Mouse (Mus musculus) lung, postnatal 14 days (tissue): ENCODE results near the gene Hist2h3c1.
A peak's percentile ranks its signal among the peaks of the same experiment; 100 is the strongest.
"Not testable (repeated sequence)": the region's sequence is repeated elsewhere in the genome, so short reads cannot be mapped to it uniquely, and the experiment has no call there.

ENCODE experiments used
- DNase-seq: peaks from one replicate; pipeline ENCODE4 v3.0.0; 2021

The Hist2h3c1 gene

DNA sequence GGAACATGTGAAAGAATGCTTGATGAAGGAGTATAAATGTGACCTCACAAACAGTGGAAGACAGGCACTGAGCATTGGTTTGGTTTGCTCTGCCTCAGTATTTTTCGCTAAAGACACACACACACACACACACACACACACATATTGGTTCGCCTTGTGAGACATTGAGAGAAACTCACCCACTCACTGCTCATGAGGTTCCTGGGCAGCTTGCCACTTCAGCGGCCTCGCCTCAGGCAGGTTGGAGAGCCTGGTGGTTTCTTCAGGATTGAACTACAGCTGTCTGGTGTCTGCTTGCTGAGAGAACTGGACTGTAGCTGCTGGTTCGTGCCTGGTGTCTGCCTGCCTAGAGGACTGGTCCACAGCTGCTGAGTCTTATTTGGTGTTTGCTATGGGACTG lies 13.7 kb downstream of the Hist2h3c1 start:
- DNase-seq, result no peak

DNA sequence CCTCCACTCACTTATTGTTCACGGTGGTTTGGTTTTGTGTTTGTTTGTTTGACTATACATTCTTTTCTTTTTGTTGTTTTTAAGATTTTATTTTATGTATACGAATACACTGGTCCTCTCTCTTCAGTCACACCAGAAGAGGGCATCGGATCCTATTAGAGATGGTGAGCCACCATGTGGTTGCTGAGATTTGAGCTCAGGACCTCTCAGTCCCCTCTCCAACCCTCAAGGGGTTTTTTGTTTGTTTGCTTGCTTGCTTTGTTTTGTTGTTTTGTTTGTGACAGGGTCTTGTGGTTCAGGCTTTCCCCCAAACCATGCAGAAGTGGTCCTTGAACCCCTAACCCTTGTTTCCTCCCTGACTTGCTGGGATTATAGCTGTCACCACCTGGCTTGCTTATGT lies 15.1 kb downstream of the Hist2h3c1 start:
- DNase-seq, result no peak

DNA sequence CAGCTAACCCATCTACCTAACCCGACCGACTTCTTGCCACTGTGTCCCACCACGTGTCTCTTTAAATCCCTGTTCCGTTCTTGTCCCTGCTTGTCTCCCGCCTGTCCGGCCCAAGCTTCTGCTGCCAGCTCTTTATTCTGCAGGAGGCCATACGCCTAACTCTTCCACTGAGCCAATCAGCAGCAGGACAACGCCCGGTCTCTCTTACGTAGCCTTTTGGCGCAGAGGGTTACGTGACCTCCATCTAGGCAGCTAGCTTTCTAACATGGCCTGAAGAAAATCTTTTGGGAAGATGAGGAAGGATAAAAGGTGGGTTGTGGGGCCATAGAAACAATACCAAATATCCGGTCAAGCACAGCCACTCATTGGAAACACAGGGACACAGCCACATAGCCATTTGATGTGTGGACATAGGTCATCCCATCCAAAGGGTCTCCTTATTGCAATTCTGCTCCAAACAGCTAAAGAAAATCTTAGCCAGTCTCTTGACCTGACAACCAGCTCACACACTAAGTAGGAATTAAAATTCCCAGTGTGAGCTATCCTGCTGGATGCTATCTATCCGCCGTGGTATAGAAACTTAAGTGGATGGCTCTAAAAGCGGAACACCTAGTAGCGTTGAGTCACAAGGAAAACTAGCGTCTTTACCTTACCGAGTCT lies 15.9 kb downstream of the Hist2h3c1 start:
- DNase-seq, result peak; percentile 85

DNA sequence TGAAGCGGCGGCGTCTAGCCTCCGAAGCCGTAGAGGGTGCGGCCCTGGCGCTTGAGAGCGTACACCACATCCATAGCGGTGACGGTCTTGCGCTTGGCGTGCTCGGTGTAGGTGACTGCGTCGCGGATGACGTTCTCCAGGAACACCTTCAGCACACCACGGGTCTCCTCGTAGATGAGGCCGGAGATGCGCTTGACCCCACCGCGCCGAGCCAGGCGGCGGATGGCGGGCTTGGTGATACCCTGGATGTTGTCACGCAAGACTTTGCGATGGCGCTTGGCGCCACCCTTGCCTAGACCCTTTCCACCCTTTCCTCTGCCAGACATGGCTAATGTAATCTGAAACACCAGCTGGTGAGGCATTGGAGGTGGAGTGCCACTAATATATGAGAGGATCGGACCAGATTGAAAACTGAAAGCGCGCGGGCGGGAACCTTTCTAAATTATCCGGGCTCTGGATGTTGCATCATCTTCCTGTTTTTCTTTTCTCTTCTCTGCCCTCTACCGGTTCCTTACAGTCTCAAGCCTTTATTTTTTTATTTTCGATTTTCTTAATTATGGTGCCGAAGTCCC lies 16.6 kb downstream of the Hist2h3c1 start, which contains the start of gene Hist2h4:
Gene Hist2h4 (minus strand): TSS at position 333 of the 572 bp plus-strand sequence.
- peak; percentile 96 for DNase-seq

DNA sequence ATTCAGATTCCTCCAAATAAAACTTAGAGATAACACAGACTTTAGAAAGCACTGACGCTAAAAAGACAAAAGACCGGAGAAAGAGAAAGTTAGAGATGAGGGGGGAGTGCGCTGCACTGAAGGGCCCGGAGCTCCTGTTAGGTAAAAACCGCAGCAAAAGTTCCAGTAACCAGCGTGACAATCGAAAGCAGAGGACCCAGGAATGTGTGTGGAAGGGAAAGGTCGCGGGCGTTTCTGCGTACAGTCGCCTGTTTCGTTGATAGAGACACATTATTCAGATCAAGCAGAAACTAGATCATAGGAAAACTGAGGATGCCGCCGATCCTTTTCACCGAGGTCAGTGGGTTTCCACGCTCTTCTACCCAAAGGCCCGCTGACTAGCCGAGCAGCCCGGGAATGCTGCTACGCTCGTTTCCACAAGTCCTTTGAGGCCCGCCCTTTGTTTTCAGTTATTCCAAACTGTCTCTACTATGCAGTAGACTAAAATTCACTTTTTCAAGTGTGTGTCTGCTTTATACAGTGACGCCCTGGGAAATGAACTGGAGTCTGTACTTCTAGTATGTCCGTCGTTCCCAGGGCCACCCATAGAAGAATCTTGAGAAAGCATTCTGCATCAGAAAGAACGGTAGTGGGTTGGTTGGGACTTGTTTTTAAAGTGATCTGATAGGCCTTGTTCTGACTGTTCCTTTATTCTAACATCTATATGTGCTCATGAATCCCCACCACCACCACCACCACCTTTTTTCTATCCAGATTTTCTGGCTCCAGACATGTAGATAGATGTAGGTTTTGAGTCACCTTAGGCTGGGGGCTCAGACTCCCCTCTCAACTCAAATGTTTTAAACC lies 17.3 kb downstream of the Hist2h3c1 start:
- peak; percentile 57 for DNase-seq

DNA sequence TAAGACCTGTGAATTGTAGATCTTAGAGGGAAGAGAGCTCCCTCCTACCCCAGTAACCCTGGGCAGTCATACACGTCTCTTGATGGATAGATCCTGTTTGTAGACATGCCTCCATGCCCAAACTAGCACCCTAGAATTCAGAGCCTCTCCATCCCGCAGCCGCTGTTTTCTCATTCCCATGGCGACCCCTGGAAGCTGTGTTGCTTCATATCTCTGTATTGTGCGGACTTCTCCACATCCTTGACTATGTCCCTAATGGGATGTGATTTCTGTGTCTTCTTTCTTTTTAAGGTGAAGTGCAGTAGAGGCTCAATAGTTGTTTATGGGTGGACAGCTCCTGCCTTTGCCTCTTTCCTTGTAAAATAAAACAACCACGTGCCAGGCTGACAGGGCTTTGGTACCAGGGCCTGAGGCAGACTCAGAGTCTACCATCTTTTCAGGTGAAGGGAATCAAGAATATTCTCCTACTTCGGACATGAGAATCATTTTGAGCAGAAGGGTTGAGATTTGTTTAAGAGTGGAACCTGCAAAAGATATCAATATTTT lies 18.0 kb downstream of the Hist2h3c1 start:
- no peak for DNase-seq

DNA sequence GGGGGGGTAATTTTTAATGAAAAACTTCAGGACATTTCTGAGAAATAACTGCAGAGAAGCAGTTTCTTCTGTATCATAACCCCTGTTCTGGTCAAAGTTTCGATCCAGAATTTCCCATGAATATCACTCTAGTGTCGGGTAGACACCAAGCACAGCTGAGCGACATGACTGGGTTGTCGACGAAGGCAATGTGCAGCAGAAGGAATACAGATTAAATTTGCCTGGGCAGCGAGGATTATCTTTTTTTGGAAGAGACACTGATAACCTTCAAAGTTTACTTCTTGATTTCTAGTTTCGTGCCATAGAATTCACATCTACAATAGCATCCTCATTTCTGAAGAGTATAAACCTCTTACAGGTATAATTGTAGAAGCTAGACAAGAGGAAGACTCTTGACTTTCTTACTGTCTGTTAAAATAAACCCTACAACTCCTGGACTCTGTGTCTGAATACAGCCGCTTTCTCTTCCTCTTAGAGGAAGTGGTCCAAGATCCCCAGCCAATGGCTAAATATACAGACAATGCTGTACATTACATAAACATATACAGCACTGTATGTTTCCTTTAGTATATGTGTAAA lies 19.7 kb downstream of the Hist2h3c1 start:
- DNase-seq, result no peak

DNA sequence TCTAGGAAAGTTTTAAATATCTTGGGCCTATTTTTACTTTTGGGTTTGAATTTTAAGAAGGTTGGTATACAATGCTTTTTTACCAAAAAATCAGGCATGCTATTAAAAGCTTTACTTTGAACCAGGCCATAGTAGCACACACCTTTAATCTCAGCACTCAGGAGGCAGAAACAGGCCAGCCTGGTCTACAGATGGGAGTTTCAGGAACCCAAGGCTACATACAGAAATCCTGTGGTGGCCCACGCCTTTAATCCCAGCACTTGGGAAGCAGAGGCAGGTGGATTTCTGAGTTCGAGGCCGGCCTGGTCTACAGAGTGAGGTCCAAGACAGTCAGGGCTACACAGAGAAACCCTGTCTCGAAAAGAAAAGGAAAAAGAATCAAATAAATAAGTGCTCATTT lies 21.1 kb downstream of the Hist2h3c1 start:
- no peak for DNase-seq

DNA sequence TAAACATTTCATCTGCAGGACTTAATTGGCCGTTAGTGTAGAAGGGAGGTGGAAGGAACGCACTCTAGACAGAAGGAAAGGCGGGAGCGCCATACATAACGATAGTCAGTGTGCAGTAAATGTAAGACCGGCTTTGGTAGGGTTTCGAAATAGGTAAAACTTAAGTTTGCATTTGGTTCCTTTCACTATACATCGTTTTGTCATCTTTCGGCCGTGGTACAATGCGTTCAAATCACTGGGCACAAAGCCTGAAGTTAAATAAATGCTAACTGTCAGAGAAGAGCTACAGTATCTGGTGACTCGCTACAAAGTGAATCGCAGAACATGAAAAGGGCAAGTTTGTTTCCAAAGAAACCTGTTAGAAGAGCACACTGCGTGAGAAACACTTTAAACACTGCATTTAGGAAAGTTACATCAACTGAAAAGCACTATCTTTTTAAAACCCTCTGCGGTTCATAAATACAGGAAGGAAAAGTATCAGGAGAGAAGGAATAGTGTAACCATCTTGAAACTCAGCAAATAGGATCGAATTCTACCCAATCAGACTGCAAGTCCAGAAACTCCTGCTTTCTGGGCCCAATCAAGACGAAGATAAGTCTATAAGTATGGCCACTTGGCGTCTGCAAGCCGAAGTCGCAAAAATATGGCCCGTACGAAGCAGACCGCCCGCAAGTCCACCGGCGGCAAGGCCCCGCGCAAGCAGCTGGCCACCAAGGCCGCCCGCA lies 21.7 kb downstream of the Hist2h3c1 start, which contains the start of gene Hist2h3b:
Gene Hist2h3b (plus strand): TSS at position 604 of the 725 bp plus-strand sequence.
- DNase-seq, result peak; percentile 78

DNA sequence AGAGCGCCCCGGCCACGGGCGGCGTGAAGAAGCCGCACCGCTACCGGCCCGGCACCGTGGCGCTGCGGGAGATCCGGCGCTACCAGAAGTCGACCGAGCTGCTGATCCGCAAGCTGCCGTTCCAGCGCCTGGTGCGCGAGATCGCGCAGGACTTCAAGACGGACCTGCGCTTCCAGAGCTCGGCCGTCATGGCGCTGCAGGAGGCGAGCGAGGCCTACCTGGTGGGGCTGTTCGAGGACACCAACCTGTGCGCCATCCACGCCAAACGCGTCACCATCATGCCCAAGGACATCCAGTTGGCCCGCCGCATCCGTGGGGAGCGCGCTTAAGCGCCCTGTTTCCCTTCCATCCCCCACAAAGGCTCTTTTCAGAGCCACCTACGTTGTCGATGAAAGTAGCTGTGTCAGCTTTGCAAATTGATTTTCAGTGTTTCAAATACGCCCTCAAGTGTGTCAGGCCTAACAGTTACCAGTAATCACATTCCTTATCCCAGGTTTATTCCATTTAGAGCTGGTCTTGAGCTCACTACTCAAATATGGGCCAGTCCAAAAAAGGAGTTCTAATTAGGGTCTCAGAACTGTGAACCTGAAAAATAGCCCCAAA lies 22.4 kb downstream of the Hist2h3c1 start:
- DNase-seq, result not testable (repeated sequence)

DNA sequence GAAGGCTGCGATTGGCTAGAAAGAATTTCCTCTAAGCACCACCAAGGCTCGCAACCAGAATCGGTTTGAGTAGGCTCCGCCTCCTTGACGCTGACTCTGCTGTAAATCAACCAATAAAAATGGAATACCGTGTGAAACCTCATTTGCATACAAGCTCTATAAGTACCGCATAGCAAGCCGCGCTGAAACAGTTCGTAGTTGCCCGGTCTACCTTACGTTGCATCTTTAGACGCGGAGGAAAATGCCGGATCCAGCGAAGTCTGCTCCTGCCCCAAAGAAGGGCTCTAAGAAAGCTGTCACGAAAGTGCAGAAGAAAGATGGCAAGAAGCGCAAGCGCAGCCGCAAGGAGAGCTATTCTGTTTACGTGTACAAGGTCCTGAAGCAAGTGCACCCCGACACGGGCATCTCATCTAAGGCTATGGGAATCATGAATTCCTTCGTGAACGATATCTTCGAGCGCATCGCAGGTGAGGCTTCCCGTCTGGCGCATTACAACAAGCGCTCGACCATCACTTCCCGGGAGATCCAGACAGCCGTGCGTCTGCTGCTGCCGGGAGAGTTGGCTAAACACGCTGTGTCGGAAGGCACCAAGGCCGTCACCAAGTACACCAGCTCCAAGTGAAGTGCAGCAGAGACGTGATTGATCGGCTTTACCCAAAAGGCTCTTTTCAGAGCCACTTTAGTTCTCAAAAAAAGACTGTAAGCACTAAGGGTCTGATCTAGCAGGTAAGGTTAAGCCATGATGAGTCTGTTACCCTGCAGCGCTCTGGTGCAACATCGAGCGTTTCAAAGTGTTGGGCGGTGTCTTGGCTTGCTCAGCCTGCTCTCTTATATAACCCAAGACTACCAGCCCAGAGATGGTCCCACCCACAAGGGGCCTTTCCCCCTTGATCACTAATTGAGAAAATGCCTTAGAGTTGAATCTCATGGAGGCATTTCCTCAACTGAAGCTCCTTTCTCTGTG lies 23.3 kb downstream of the Hist2h3c1 start, which contains the start of gene Hist2h2bb:
Gene Hist2h2bb (plus strand): TSS at position 242 of the 964 bp plus-strand sequence.
- peak; percentile 88 for DNase-seq

DNA sequence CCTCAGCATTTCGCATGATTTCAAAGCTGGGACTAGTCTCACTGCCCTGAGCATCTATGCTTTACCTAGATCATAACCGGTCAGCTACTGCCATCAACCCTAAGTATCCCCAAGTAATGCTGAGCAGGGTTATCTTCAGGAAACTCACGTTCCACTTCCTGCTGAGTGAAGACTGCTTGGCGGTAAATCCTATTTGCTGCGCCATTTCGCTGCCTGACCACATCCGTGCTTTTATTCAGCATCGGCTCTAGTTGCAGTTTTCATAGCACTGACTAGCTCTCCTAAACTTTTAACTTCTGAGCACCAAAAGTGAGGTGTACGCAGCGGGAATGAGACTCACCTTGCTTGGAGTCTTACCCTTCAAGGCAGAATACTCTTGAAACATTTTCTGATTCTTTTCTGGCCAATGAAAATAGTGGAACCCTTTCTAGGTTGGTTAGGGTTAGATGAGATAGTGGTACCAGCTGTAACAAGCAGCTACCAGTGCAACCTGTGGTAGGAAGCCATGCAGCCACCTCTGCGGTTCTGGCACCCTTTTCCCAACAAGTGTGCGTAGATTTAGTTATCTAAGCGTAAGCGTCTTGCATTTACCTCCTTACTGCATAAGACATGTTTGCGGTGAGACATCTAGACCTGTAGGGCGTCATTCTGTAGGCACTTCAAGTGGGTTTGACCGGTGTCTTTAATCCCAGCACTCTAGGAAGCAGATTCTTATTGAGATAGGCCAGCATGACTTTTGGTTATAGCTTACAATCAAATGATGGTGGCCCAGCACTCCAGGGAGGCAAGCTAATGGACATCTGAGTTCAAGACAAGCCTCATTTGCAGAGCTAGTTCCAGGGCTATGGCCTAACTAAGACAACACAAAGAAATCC lies 27.3 kb downstream of the Hist2h3c1 start:
- no peak for DNase-seq

DNA sequence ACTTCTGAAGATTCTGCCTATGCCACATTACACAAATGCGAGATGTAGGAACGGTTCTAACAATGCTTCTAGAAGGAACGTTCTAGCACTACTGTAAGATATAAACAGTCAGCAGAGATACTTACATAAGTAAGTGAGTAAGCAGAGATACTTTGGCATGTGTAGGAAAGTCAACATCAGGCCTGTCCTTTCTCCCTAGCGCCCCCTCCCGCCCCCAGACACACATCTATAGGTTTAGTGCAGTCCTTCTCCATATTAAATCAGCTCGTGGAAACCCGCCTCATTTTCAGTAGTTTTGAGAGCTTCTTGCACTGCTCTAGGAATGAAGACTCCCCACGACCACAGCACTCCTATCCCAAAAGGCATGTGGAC lies 30.9 kb downstream of the Hist2h3c1 start:
- no peak for DNase-seq

DNA sequence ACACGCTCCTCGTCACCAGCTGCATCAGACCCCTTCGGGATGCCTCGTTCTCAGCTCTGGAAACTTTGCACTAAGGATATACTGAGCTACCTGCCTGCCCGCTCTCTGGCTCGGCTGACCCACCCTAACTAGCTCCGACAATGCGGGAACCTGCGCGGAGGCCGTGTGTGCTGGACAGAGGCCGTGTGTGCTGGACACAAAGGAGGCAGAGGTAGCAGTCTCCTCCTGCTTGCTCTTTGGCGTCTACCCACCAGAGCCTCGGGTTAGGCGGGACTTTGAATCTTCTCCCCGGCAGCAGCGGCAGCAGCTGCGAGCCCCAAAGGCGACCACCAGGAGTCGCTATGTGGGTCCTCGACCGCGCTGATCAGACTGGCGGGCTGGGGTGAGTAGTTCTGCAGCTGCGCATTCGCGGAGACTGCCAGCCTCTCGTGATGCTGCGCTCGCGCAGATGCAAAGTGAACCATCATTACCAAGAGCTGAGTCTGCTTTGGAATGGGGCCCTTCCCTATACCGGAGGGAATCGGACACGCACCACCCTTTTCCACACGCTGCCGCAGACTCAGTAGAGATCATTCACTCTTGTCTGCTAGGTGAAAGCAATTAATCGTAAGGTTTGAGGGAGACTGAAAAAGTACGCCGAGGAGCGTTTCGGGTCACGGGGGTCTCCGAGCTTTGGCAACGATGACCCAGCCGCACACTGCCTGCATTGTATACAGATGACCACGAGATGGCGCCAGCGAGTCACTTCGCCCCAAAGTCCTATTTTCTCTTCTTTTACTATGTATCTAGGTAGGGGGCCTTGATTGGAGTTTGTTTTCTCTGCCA lies 31.5 kb downstream of the Hist2h3c1 start:
- peak; percentile 92 for DNase-seq

DNA sequence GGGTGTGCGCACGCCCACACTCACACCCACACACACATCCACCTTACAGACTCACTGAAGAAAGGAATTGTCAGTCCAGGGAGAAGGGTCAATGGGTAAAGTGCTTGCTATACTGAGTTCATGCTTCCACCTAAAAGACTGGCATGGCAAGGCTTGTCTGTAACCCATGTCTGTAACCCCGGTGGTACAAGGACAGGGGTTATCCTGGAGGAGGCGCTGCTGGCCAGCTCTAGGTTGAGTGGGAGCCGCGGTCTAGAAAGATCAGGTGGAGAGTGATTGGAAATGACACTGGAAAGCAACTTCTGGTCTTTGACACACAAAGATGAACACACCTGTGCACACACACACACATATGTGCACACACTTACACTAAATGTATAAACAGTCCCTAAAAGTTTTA lies 34.2 kb downstream of the Hist2h3c1 start:
- no peak for DNase-seq

DNA sequence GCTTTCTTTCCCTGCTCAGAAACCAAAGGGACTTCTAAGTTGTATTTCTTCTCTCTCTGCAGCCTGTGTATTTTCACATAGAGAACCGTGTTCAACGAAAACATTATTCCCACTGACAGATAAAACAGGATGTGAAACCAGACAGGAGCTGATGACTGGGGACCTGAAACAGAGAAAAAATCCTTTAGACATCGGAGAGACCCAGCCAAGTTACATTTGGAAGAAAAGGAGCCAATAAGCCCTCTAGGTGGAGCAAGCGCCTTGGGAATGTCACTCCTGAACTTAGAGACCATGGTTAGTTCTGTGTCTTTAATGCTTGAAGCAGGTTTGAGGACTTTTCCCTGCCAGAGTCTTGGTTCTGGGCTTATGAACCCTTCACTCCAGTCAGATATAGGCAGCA lies 38.0 kb downstream of the Hist2h3c1 start:
- peak; percentile 28 for DNase-seq

DNA sequence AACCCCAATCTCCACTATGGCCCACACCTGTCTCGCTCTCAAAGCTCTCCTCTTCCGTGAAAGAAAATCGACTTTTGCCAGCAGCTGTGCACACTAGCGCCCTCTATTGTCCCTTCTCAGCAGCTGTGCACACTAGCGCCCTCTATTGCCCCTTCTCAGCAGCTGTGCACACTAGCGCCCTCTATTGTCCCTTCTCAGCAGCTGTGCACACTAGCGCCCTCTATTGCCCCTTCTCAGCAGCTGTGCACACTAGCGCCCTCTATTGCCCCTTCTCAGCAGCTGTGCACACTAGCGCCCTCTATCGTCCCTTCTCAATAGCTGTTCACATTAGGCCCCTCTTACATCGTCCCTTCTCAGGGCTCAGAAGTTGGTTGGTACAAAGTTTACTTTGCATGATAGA lies 40.8 kb downstream of the Hist2h3c1 start:
- DNase-seq, result not testable (repeated sequence)

DNA sequence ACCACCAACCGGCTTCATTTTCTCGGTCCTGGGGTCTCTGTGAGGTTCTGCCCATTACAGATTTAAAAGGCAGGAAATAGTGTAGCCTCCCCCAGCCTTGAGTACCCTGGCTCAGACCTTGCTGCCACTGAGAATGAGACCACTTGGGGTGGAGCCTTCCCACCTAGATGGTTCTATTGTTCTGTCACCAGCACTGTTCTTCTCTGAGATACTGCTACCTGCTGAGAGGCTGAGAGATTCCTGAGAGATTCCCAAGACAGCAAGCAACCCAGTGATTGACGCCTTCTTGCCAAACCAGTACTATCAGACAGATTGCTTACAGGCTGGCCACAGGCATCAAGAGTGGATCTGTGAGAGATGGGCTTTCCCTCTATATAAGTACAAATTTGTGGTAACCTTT lies 42.7 kb downstream of the Hist2h3c1 start:
- DNase-seq, result no peak

DNA sequence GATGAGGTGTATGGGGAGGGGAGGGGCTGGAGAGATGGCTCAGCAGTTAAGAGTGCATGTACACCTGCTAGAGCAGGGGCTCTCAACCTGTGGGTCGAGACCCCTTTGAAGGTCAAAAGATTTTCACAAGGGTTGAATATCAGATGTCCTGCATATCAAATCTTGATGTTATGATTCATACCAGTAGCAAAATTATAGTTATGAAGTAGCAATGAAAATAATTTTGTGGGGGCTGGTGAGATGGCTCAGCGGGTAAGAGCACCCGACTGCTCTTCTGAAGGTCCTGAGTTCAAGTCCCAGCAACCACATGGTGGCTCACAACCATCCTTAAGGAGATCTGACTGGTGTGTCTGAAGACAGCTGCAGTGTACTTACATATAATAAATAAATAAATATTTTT lies 44.2 kb downstream of the Hist2h3c1 start:
- DNase-seq, result not testable (repeated sequence)
